Mouse (Mus musculus) stomach, embryonic 14.5 days (tissue): ENCODE data around the gene Gm17359. TPM values are rescaled to one million over a fixed set of nuclear protein-coding genes. Genes with fewer than 3 reads are reported as not detected.
"Not testable (repeated sequence)": the region's sequence is repeated elsewhere in the genome, so short reads cannot be mapped to it uniquely, and the experiment has no call there.

Source experiments
- ATAC-seq: fragments of 200-750 bp; cut with Nextera tagmentation; 2 replicates; pipeline ENCODE4 v1.8.0; 2017; ENCODE audit warnings: low read depth, moderate TSS enrichment; ENCODE audit not compliant: insufficient number of reproducible peaks, insufficient read depth, low FRiP score
- H3K27ac ChIP-seq: fragments of 300-500 bp; sonication (generic); 2 replicates; pipeline ENCODE4 v1.5.1; 2014; ENCODE audit warnings: mild to moderate bottlenecking, low read length, moderate library complexity, mixed read lengths
- H3K27me3 ChIP-seq: fragments of 300-500 bp; sonication (generic); 2 replicates; pipeline ENCODE4 v1.6.1; 2014; ENCODE audit warnings: low read length, control low read depth, mixed read lengths; ENCODE audit not compliant: control insufficient read depth, insufficient read depth
- H3K36me3 ChIP-seq: fragments of 300-500 bp; sonication (generic); 2 replicates; pipeline ENCODE4 v1.6.1; 2014; ENCODE audit warnings: mild to moderate bottlenecking, control low read depth, low read length, moderate library complexity, mixed read lengths; ENCODE audit not compliant: control insufficient read depth, insufficient read depth
- H3K4me1 ChIP-seq: fragments of 300-500 bp; sonication (generic); 2 replicates; pipeline ENCODE4 v1.6.1; 2014; ENCODE audit warnings: low read length, control low read depth, mixed read lengths; ENCODE audit not compliant: control insufficient read depth, insufficient read depth
- H3K4me2 ChIP-seq: fragments of 300-500 bp; sonication (generic); replicated peaks from 2 replicates; pipeline ENCODE4 v1.6.1; 2014; ENCODE audit warnings: low read depth, low read length, control low read depth
- H3K4me3 ChIP-seq: fragments of 300-500 bp; sonication (generic); 2 replicates; pipeline ENCODE4 v1.5.1; 2014; ENCODE audit warnings: low read depth, low read length, control low read depth
- H3K9ac ChIP-seq: fragments of 300-500 bp; sonication (generic); replicated peaks from 2 replicates; pipeline ENCODE4 v1.6.1; 2014; ENCODE audit warnings: low read depth, mild to moderate bottlenecking, control low read depth, low read length, moderate library complexity, mixed read lengths
- H3K9me3 ChIP-seq: fragments of 300-500 bp; sonication (generic); 2 replicates; pipeline ENCODE4 v1.6.1; 2016; ENCODE audit warnings: low read depth, low read length, control low read depth; ENCODE audit not compliant: control insufficient read depth
- WGBS: fragments of 180-500 bp; shearing (Covaris S2); extraction: QIAGEN DNeasy Blood & Tissue Kit; methylation state at CpG from one replicate; pipeline ENCODE4 v1.1.7; 2014; 5-methylcytosine and 5-hydroxymethylcytosine counted together
- polyA plus RNA-seq: library from polyadenylated mRNA; unstranded; fragments of >200 nt; fragmentation: Nextera tagmentation; extraction: Ambion mirVana; gene quantifications from 2 replicates; pipeline ENCODE4 v1.2.1, GENCODE M21; 2014

The Gm17359 gene
- polyA plus RNA-seq, 1 experiment from 2014 or later = not detected

GRCm38 (mm10) chr3:79438276-79438675 lies 101.8 kb downstream of the Gm17359 start:
- Histone ChIP-seq H3K36me3 (no peaks in the 10 kb centered on the region), H3K4me1 (no peaks in the 10 kb centered on the region), H3K27me3 (no peaks in the 10 kb centered on the region), H3K9ac (no peak overlapping the region), H3K4me3 (no peak overlapping the region), H3K4me2 (no peak overlapping the region), H3K27ac (no peak overlapping the region), H3K9me3 (no peaks in the 10 kb centered on the region)
- 98% methylated on average over 3 of the region's 3 CpGs for WGBS
- ATAC-seq = no peak

GRCm38 (mm10) chr3:79440976-79441491 lies 104.6 kb downstream of the Gm17359 start:
- Histone ChIP-seq H3K27ac (no peak overlapping the region), H3K4me1 (no peaks in the 10 kb centered on the region), H3K4me2 (no peak overlapping the region), H3K4me3 (no peak overlapping the region), H3K27me3 (no peaks in the 10 kb centered on the region), H3K36me3 (no peaks in the 10 kb centered on the region), H3K9me3 (no peaks in the 10 kb centered on the region), H3K9ac (no peak overlapping the region)
- ATAC-seq = no peak
- WGBS = 69% methylated on average over 12 of the region's 12 CpGs

GRCm38 (mm10) chr3:79443850-79444249 lies 107.4 kb downstream of the Gm17359 start:
- no peak overlapping the region for H3K9ac ChIP-seq
- H3K4me3 ChIP-seq = no peak overlapping the region
- no peak for ATAC-seq
- no peaks in the 10 kb centered on the region for H3K4me1 ChIP-seq
- 65% methylated on average over 4 of the region's 4 CpGs for WGBS
- no peaks in the 10 kb centered on the region for H3K9me3 ChIP-seq
- H3K27me3 ChIP-seq = no peaks in the 10 kb centered on the region
- no peaks in the 10 kb centered on the region for H3K36me3 ChIP-seq
- H3K27ac ChIP-seq = no peak overlapping the region
- no peak overlapping the region for H3K4me2 ChIP-seq

- H3K27me3 ChIP-seq = no peaks in the 10 kb centered on the region
- ATAC-seq = no peak
These were observed 108.6 kb downstream of the Gm17359 start for GRCm38 (mm10) chr3:79445041-79445440.

GRCm38 (mm10) chr3:79446124-79446523 lies 109.7 kb downstream of the Gm17359 start:
- H3K9me3 ChIP-seq = no peaks in the 10 kb centered on the region
- H3K4me2 ChIP-seq = no peak overlapping the region
- no peaks in the 10 kb centered on the region for H3K36me3 ChIP-seq
- H3K9ac ChIP-seq = no peak overlapping the region
- no peak for ATAC-seq
- H3K27me3 ChIP-seq = no peaks in the 10 kb centered on the region
- H3K4me3 ChIP-seq = no peak overlapping the region
- WGBS = 91% methylated on average over 4 of the region's 4 CpGs
- no peak overlapping the region for H3K27ac ChIP-seq
- H3K4me1 ChIP-seq = no peaks in the 10 kb centered on the region

More at GRCm38 (mm10) chr3:79445041-79445440, 108.6 kb downstream of the Gm17359 start:
- no peaks in the 10 kb centered on the region for H3K36me3 ChIP-seq
- no peaks in the 10 kb centered on the region for H3K9me3 ChIP-seq
- no peaks in the 10 kb centered on the region for H3K4me1 ChIP-seq
- WGBS = 84% methylated on average over 8 of the region's 8 CpGs
- no peak overlapping the region for H3K4me2 ChIP-seq
- no peak overlapping the region for H3K27ac ChIP-seq
- no peak overlapping the region for H3K4me3 ChIP-seq
- H3K9ac ChIP-seq = no peak overlapping the region

- 85% methylated on average over 3 of the region's 3 CpGs for WGBS
- H3K27ac ChIP-seq, H3K9me3 ChIP-seq, H3K4me2 ChIP-seq, H3K9ac ChIP-seq, H3K4me1 ChIP-seq, H3K36me3 ChIP-seq, ATAC-seq, H3K4me3 ChIP-seq, H3K27me3 ChIP-seq: not testable (repeated sequence)
These were observed 110.2 kb downstream of the Gm17359 start for GRCm38 (mm10) chr3:79446648-79447047.

GRCm38 (mm10) chr3:79448421-79448820 lies 112.0 kb downstream of the Gm17359 start:
- ATAC-seq = no peak
- Histone ChIP-seq H3K4me2 (no peak overlapping the region), H3K4me1 (no peaks in the 10 kb centered on the region), H3K27me3 (no peaks in the 10 kb centered on the region), H3K36me3 (no peaks in the 10 kb centered on the region), H3K27ac (no peak overlapping the region), H3K4me3 (no peak overlapping the region), H3K9me3 (no peaks in the 10 kb centered on the region), H3K9ac (no peak overlapping the region)
- WGBS = 82% methylated on average over 5 of the region's 5 CpGs

- H3K4me3 ChIP-seq = no peak overlapping the region
- H3K9me3 ChIP-seq = no peaks in the 10 kb centered on the region
- no peak for ATAC-seq
- WGBS = 77% methylated on average over 7 of the region's 7 CpGs
- no peak overlapping the region for H3K9ac ChIP-seq
- H3K27ac ChIP-seq = no peak overlapping the region
- no peaks in the 10 kb centered on the region for H3K27me3 ChIP-seq
- no peak overlapping the region for H3K4me2 ChIP-seq
- H3K4me1 ChIP-seq = no peaks in the 10 kb centered on the region
- no peaks in the 10 kb centered on the region for H3K36me3 ChIP-seq
These were observed 112.9 kb downstream of the Gm17359 start for GRCm38 (mm10) chr3:79449361-79449760.

- H3K36me3 ChIP-seq = no peaks in the 10 kb centered on the region
- ATAC-seq = no peak
- H3K9ac ChIP-seq = no peak overlapping the region
- no peak overlapping the region for H3K27ac ChIP-seq
- 86% methylated on average over 14 of the region's 14 CpGs for WGBS
- no peak overlapping the region for H3K4me2 ChIP-seq
- no peaks in the 10 kb centered on the region for H3K9me3 ChIP-seq
- no peaks in the 10 kb centered on the region for H3K27me3 ChIP-seq
- no peak overlapping the region for H3K4me3 ChIP-seq
- H3K4me1 ChIP-seq = no peaks in the 10 kb centered on the region
These were observed 116.3 kb downstream of the Gm17359 start for GRCm38 (mm10) chr3:79452696-79453263.
